ENCODE assay signal across 9 mouse cellular contexts in genomic region chr10:71225894-71226293, GRCm38 (mm10). TPM values are rescaled to one million over a fixed set of nuclear protein-coding genes. Genes with fewer than 3 reads are reported as not detected.
DNase-seq lines count a peak whose midpoint lies in the region; TF ChIP-seq lines count a peak whose summit lies in the region.
"Had no signal": no experiment of that assay in that cellular context is flagged by ENCODE, and none has a peak within 500 bp of the region (broad histone marks: within the 10 kb centered on the region; RNA-seq: fewer than 3 reads in every experiment).

No protein-coding gene starts in this region.

- 52% methylated on average over 7 of the region's 7 CpGs for WGBS in bone marrow, adult 2 months

- no peaks in the 10 kb centered on the region for H3K4me1 ChIP-seq in ES-E14 (ENCODE audit: control insufficient read depth in 2 of 2, insufficient read depth in 2 of 2, low read length in 2 of 2, poor library complexity in 1 of 2)
- H3K4me1 ChIP-seq in bone marrow, adult 2 months (ENCODE audit: control insufficient read depth, insufficient read depth, low read length), result no peaks in the 10 kb centered on the region; the same call in 1 of the 2 replicates
- H3K4me1 ChIP-seq in embryonic fibroblast, embryonic 13.5 days (ENCODE audit: control insufficient read depth, insufficient read depth, low read length), result no peaks in the 10 kb centered on the region
- H3K4me1 ChIP-seq: limb, embryonic 15.5 days had no signal

- in situ Hi-C loops in ES-E14 (cut with MboI; ENCODE audit: low sequenced_read_pairs in 2 of 2, unreplicated experiment in 2 of 2), result no loop called here

- peaks cover 25% of the 10 kb centered on the region for H3K36me3 ChIP-seq in ES-E14 (ENCODE audit: control insufficient read depth, insufficient read depth, low read length, poor library complexity, severe bottlenecking)

- peak; percentile 83 for TF ChIP-seq CTCF in bone marrow, adult 2 months (IDR thresholded peaks at IDR 0.05; ENCODE audit: control insufficient read depth, insufficient read depth, low read length)
- peak; percentile 82 for TF ChIP-seq CTCF in embryonic fibroblast, embryonic 13.5 days (IDR thresholded peaks at IDR 0.05; ENCODE audit: borderline replicate concordance, insufficient read depth, low read length)

- DNase-seq in ES-E14 (ENCODE audit: low read depth, low spot score), result peak; percentile 62
- DNase-seq in heart, postnatal 10 days, result peak; percentile 83 to 93
- peak; percentile 79 to 87 for DNase-seq in layer of hippocampus, postnatal 14 days (ENCODE audit: low spot score in 2 of 2)
- peak; percentile 64 to 83 for DNase-seq in lung, postnatal 4 days
- peak; percentile 51 for DNase-seq in retina, postnatal 7 days (ENCODE audit: low read depth, low spot score)
- peak; percentile 64 for DNase-seq in urinary bladder, postnatal 10 days (ENCODE audit: low spot score)

- intact Hi-C loops in heart, postnatal 10 days (cut with DNase I), result no loop called here

- H3K9ac ChIP-seq in ES-E14 (ENCODE audit: insufficient read depth, low read depth, low read length, poor library complexity, severe bottlenecking), result no peak overlapping the region
- H3K9ac ChIP-seq: limb, embryonic 15.5 days had no signal

- H3K9me3 ChIP-seq in ES-E14 (ENCODE audit: control insufficient read depth, insufficient read depth, low read depth, low read length), result no peaks in the 10 kb centered on the region
- H3K9me3 ChIP-seq: limb, embryonic 15.5 days had no signal

- TF ChIP-seq POLR2A in bone marrow, adult 2 months (IDR thresholded peaks at IDR 0.05; ENCODE audit: borderline replicate concordance, control insufficient read depth, low read depth, low read length), result no peak
- no peak for TF ChIP-seq POLR2A in embryonic fibroblast, embryonic 13.5 days (IDR thresholded peaks at IDR 0.05; ENCODE audit: low read depth, low read length)

- H3K4me3 ChIP-seq in ES-E14 (ENCODE audit: insufficient read depth in 1 of 2, low read depth in 1 of 2, low read length in 2 of 2, poor library complexity in 1 of 2, severe bottlenecking in 1 of 2), result no peak overlapping the region
- no peak overlapping the region for H3K4me3 ChIP-seq in bone marrow, adult 2 months (replicated peaks; ENCODE audit: control insufficient read depth, low read depth, low read length)
- no peak overlapping the region for H3K4me3 ChIP-seq in embryonic fibroblast, embryonic 13.5 days (ENCODE audit: insufficient read depth, low read length)
- H3K4me3 ChIP-seq: limb, embryonic 15.5 days had no signal

- H3K27ac ChIP-seq in ES-E14 (ENCODE audit: insufficient read depth, low read depth, low read length, poor library complexity, severe bottlenecking), result no peak overlapping the region
- no peak overlapping the region for H3K27ac ChIP-seq in bone marrow, adult 2 months (ENCODE audit: control insufficient read depth, insufficient read depth, low read depth, low read length, poor library complexity)
- no peak overlapping the region for H3K27ac ChIP-seq in embryonic fibroblast, embryonic 13.5 days (ENCODE audit: insufficient read depth, low read length)
- H3K27ac ChIP-seq: limb, embryonic 15.5 days had no signal

TF ChIP-seq in ES-E14, 5 proteins besides CTCF, POLR2A, EP300 and RAD21:
- TF ChIP-seq MAFK (IDR thresholded peaks at IDR 0.05; ENCODE audit: insufficient read depth, low read depth, low read length) (no peak), HCFC1 (IDR thresholded peaks at IDR 0.05; ENCODE audit: borderline replicate concordance, insufficient read depth, low read length) (no peak)
TF ChIP-seq in ES-E14: peak in this region for 0.

RNA-seq across cellular contexts. Expression of gene Tfam, which starts 12.2 kb away (rescaled TPM):
- 63.7 and 67.3 TPM in 2 replicates for total RNA-seq in ES-E14 (2012; rRNA removed)
- 22.9 and 32.5 TPM in 2 replicates for polyA plus RNA-seq in bone marrow, adult 2 months (2011; ENCODE audit: insufficient read depth, insufficient read length, low replicate concordance, missing spikeins)
- polyA plus RNA-seq in embryonic fibroblast, embryonic 13.5 days (2011; ENCODE audit: insufficient read length, low read depth, missing spikeins), result 35.8 and 43.6 TPM in 2 replicates
- 10 to 100 TPM; 52.3 to 58.0 TPM for total RNA-seq in heart, postnatal 10 days (2021)
- 10 to 100 TPM; 35.3 to 38.9 TPM for total RNA-seq in layer of hippocampus, postnatal 14 days (2021)

RNA-seq across cellular contexts. Expression of gene Ube2d1, which starts 59.2 kb away (rescaled TPM):
- total RNA-seq in ES-E14 (2012; rRNA removed), result 5.7 and 8.3 TPM in 2 replicates
- polyA plus RNA-seq in bone marrow, adult 2 months (2011; ENCODE audit: insufficient read depth, insufficient read length, low replicate concordance, missing spikeins), result 9.0 and 18.1 TPM in 2 replicates
- polyA plus RNA-seq in embryonic fibroblast, embryonic 13.5 days (2011; ENCODE audit: insufficient read length, low read depth, missing spikeins), result 56.3 and 61.8 TPM in 2 replicates
- total RNA-seq in heart, postnatal 10 days (2021), result 10 to 100 TPM; 40.9 to 47.6 TPM
- 10 to 100 TPM; 56.2 to 62.6 TPM for total RNA-seq in layer of hippocampus, postnatal 14 days (2021)
